Mouse (Mus musculus) testis, adult 2 months (tissue): ENCODE data around the gene Sh3rf1.

Experiments
- CTCF ChIP-seq: fragments of 200-500 bp; IDR thresholded peaks from 2 replicates; pipeline ENCODE4 v1.5.1; 2012; ENCODE audit warnings: low read depth, mild to moderate bottlenecking, inconsistent platforms, low read length, moderate library complexity; ENCODE audit not compliant: control insufficient read depth, insufficient read depth, insufficient replicate concordance
- POLR2A ChIP-seq: fragments of 200-500 bp; IDR thresholded peaks from 2 replicates; pipeline ENCODE4 v1.6.1; 2012; ENCODE audit warnings: low read depth, mild to moderate bottlenecking, inconsistent platforms, low read length, moderate library complexity; ENCODE audit not compliant: control insufficient read depth

- TF ChIP-seq CTCF: no peak
- no peak for TF ChIP-seq POLR2A
Measured at GRCm38 (mm10) chr8:61327333-61327732, 103.7 kb downstream of the Sh3rf1 start.
